Mouse (Mus musculus) heart, embryonic 15.5 days (tissue): ENCODE data around the gene Cd2bp2. TPM values are rescaled to one million over a fixed set of nuclear protein-coding genes. Genes with fewer than 3 reads are reported as not detected.

Source experiments
- ATAC-seq: fragments of 200-750 bp; cut with Nextera tagmentation; replicated peaks from 2 replicates; pipeline ENCODE4 v1.8.0; 2017; ENCODE audit warnings: low read depth, moderate TSS enrichment; ENCODE audit not compliant: insufficient number of reproducible peaks, insufficient read depth, low FRiP score
- H3K27ac ChIP-seq: fragments of 300-500 bp; sonication (generic); 2 replicates; pipeline ENCODE4 v1.5.1; 2015; ENCODE audit warnings: mild to moderate bottlenecking, inconsistent platforms
- H3K27me3 ChIP-seq: fragments of 300-500 bp; sonication (generic); 2 replicates; pipeline ENCODE4 v1.6.1; 2015; ENCODE audit warnings: inconsistent platforms
- H3K36me3 ChIP-seq: fragments of 300-500 bp; sonication (generic); 2 replicates; pipeline ENCODE4 v1.6.1; 2015; ENCODE audit warnings: mild to moderate bottlenecking, inconsistent platforms
- H3K4me1 ChIP-seq: fragments of 300-500 bp; sonication (generic); replicated peaks from 2 replicates; pipeline ENCODE4 v1.6.1; 2015; ENCODE audit warnings: inconsistent platforms
- H3K4me2 ChIP-seq: fragments of 300-500 bp; sonication (generic); 2 replicates; pipeline ENCODE4 v1.6.1; 2015; ENCODE audit warnings: inconsistent platforms, mild to moderate bottlenecking, moderate library complexity
- H3K4me3 ChIP-seq: fragments of 300-500 bp; sonication (generic); 2 replicates; pipeline ENCODE4 v1.5.1; 2015; ENCODE audit warnings: mild to moderate bottlenecking, inconsistent platforms
- H3K9ac ChIP-seq: fragments of 300-500 bp; sonication (generic); 2 replicates; pipeline ENCODE4 v1.6.1; 2015; ENCODE audit warnings: mild to moderate bottlenecking, inconsistent platforms
- H3K9me3 ChIP-seq: fragments of 300-500 bp; sonication (generic); replicated peaks from 2 replicates; pipeline ENCODE4 v1.6.1; 2016; ENCODE audit warnings: inconsistent platforms
- WGBS: fragments of 180-500 bp; shearing (Covaris S2); methylation state at CpG from one replicate; pipeline ENCODE4 v1.1.7; 2015; ENCODE audit warnings: mixed read lengths; 5-methylcytosine and 5-hydroxymethylcytosine counted together
- polyA plus RNA-seq: library from polyadenylated mRNA; unstranded; fragments of >200 nt; fragmentation: Nextera tagmentation; extraction: Ambion mirVana; gene quantifications from 2 replicates; pipeline ENCODE4 v1.2.1, GENCODE M21; 2015

The Cd2bp2 gene
- polyA plus RNA-seq, 1 experiment from 2014 or later, result 35.4 TPM

DNA sequence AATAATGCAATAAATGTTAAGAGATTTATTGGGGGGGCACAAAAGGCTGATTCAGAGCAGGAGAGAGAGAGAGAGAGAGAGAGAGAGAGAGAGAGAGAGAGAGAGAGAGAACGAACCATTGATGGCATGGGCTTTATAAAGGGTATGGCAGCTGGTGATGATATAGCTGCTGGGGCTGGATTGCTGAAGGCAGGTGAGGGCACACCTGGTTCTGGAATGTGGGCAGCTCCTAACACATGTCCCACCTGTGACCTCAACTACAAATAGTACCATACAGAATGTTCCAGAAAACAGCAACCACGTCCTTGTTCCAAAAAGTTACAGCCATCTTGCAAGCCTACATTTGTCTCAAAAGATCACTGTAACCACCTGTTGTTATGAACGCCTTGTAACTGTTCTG is 35.5 kb upstream of the Cd2bp2 start:
- Histone ChIP-seq H3K27me3 (no peaks in the 10 kb centered on the region), H3K4me2 (peak overlapping the region; percentile 71), H3K9ac (peak overlapping the region; percentile 89), H3K4me1 (peaks cover 38% of the 10 kb centered on the region), H3K27ac (peak overlapping the region; percentile 98; the same call in 1 of the 2 replicates), H3K9me3 (no peaks in the 10 kb centered on the region), H3K36me3 (peaks cover 19% of the 10 kb centered on the region), H3K4me3 (peak overlapping the region; percentile 83)
- WGBS, result 54% methylated on average over 3 of the region's 3 CpGs
- ATAC-seq, result no peak

DNA sequence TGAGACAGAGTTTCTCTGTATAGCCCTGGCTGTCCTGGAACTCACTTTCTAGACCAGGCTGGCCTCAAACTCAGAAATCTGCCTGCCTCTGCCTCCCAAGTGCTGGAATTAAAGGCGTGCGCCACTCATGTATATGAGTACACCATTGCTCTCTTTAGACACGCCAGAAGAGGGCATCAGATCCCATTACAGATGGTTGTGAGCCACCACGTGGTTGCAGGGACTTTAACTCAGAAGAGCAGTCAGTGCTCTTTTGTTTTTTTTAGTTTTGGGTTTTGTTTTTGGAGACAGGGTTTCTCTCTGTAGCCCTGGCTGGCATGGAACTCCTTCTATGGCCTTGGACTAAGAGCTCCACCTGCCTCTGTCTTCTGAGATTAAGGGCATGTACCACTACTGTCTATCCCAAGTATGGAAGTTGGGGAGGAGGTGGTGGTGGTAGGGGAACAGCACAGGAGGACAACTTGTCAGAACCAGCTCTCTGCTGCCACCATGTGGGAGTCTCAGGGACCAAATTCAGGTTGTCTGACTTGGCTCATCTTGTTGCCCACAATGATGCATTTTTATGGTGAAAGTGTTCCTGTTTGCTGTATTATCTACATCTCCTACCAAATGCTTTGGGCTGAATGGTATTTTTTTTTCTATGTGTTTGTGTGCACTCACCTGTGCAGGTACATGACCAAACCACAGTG is 32.9 kb upstream of the Cd2bp2 start:
- Histone ChIP-seq H3K27ac (no peak overlapping the region), H3K9ac (no peak overlapping the region), H3K9me3 (no peaks in the 10 kb centered on the region), H3K4me2 (no peak overlapping the region), H3K27me3 (no peaks in the 10 kb centered on the region), H3K36me3 (no peaks in the 10 kb centered on the region; the same call in 1 of the 2 replicates), H3K4me1 (peaks cover 28% of the 10 kb centered on the region), H3K4me3 (no peak overlapping the region)
- no peak for ATAC-seq
- 62% methylated on average over 4 of the region's 4 CpGs for WGBS

DNA sequence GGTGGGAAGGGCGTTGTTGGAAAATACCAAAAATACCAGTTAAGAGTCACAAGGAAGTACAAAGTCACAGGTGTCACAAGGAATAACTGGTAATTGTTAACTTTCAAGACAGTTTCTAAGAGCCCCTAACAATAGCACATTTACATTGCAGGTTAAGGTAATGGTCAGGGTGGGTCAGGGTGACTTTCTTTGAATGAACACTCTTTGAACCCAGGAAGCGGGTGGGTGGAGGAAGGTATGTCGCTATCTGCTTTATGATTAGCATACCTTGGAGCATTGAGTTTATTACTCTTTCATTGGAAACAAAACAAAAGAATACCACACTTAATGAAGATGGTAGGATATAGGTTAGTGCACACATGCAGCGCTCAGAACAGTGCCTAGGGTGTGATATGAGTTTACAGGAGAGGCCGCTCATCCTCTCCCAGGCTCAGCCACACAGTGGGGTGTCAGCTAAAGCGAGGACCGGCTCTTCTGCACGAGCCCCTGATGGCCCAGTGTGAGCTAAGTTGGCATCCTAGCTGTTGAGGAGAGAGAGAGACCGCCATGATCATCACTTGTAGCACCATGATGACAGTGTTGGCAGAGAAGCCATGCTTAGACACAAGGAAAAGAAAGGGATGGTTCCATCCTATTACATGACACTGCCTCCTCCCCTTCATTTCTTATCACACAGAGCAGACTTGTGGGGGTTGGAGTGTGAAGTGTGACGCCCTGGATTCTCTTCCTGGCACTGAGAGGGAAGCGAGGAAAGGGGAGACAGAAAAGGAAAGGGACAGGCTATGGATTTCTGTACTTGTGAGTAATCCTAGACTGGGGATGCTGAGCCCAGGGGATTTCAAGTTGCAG is 29.5 kb upstream of the Cd2bp2 start:
- H3K9me3 ChIP-seq, result no peaks in the 10 kb centered on the region
- no peak overlapping the region for H3K4me3 ChIP-seq
- no peak overlapping the region for H3K9ac ChIP-seq
- H3K4me2 ChIP-seq, result no peak overlapping the region
- no peak for ATAC-seq
- WGBS, result 72% methylated on average over 11 of the region's 11 CpGs
- H3K4me1 ChIP-seq, result peaks cover 11% of the 10 kb centered on the region
- H3K27me3 ChIP-seq, result no peaks in the 10 kb centered on the region
- no peaks in the 10 kb centered on the region; the same call in 1 of the 2 replicates for H3K36me3 ChIP-seq
- no peak overlapping the region for H3K27ac ChIP-seq

DNA sequence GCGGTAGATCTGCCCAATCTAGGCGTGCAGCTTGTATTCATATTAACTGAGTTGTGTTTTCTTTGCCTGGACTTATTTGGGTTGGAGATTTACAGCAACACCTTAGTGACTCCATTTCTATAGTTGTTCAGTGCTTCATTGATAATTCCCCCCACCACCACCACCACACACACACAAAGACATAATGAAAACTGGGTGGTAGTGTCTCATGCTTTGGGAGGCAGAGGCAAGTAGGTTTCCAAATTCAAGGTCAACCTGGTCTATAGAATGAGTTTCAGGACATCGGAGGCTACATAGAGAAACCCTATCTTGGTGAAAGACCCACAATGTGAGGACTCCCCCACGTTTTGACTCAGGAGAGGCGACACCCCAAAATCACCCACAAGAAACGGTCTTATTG is 28.8 kb upstream of the Cd2bp2 start:
- WGBS, result 88% methylated on average over 6 of the region's 6 CpGs
- Histone ChIP-seq H3K4me1 (0 out of 2 replicates have a peak, but pooled peaks cover 4% of the 10 kb centered on the region), H3K27me3 (no peaks in the 10 kb centered on the region), H3K9ac (no peak overlapping the region), H3K4me3 (no peak overlapping the region), H3K36me3 (no peaks in the 10 kb centered on the region; the same call in 1 of the 2 replicates), H3K9me3 (no peaks in the 10 kb centered on the region), H3K27ac (no peak overlapping the region), H3K4me2 (no peak overlapping the region)
- ATAC-seq, result no peak

- WGBS, result 82% methylated on average over 6 of the region's 6 CpGs
- no peak overlapping the region for H3K9ac ChIP-seq
- ATAC-seq, result no peak
Observed at GRCm38 (mm10) chr7:127223515-127224478, 27.9 kb upstream of the Cd2bp2 start.

DNA sequence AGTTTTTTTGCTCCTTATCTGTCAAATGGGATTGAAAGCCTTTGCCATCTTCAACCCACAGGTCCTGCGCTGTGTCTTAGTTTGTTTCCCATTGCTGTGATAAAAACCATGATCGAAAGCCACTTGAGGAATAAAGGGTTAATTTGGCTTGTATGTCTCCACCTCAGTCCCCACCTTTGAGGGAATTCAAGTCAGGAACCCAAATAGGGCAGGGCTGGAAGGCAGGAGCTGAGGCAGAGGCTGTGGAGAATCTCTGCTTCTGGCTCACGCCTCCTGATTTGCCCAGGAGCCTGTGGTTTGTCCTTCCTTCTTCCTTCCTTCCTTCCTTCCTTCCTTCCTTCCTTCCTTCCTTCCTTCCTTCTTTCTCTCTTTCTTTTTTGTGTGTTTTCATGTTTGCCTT is 27.3 kb upstream of the Cd2bp2 start:
- WGBS, result 94% methylated on average over 3 of the region's 3 CpGs

More at GRCm38 (mm10) chr7:127223515-127224478, 27.9 kb upstream of the Cd2bp2 start:
- Histone ChIP-seq H3K27me3 (no peaks in the 10 kb centered on the region), H3K36me3 (no peaks in the 10 kb centered on the region), H3K4me2 (no peak overlapping the region), H3K9me3 (no peaks in the 10 kb centered on the region), H3K4me3 (no peak overlapping the region), H3K4me1 (0 out of 2 replicates have a peak, but pooled peaks cover 2% of the 10 kb centered on the region), H3K27ac (no peak overlapping the region)

DNA sequence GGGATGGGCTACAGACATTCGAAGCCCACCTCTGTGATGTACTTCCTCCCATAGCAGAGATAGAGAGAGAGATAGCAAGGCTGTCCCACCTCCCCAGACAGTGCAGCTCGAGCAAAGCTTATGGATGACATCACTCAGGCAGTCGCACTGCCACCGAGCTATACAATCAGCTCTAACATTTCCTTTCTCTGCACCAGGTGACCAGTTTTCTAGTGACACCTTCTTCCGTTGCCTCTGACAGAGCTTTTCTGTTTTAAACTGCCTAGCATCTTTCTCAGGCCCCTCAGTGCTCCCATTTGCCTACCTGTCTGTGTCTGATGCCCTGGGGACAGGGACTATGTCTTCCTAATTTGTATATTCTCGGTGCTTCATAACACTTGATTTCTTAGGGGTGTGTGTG is 24.6 kb upstream of the Cd2bp2 start:
- 72% methylated on average over 6 of the region's 6 CpGs for WGBS
- Histone ChIP-seq H3K9me3 (no peaks in the 10 kb centered on the region), H3K4me1 (peaks cover 23% of the 10 kb centered on the region), H3K9ac (no peak overlapping the region), H3K27me3 (no peaks in the 10 kb centered on the region), H3K36me3 (no peaks in the 10 kb centered on the region), H3K27ac (no peak overlapping the region), H3K4me2 (no peak overlapping the region), H3K4me3 (no peak overlapping the region)
- ATAC-seq, result no peak

More for the DNA sequence above, 27.3 kb upstream of the Cd2bp2 start:
- H3K9me3 ChIP-seq, result no peaks in the 10 kb centered on the region
- no peaks in the 10 kb centered on the region for H3K27me3 ChIP-seq
- no peak for ATAC-seq
- no peak overlapping the region for H3K27ac ChIP-seq
- no peaks in the 10 kb centered on the region for H3K36me3 ChIP-seq
- no peak overlapping the region for H3K4me3 ChIP-seq
- no peak overlapping the region for H3K4me2 ChIP-seq
- H3K4me1 ChIP-seq, result peaks cover 5% of the 10 kb centered on the region
- H3K9ac ChIP-seq, result no peak overlapping the region

DNA sequence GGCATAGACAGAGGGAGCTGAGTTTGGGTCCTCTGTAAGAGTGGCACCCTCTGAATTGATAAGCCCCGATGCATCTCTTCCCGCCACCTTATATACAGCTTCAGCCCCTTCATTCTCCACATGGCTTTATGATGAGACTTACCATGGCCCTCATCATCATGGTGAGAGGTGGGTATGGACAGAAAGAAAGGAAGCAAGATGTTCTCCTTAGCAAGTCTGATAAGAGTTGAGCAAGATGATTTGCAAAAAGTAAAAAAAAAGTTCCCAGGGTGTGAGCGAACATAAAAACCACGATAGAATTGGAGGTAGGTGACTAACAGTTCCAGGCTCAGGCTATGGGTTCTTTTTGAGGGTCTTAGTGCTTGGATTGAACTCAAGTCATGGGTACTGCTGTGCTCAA is 22.8 kb upstream of the Cd2bp2 start:
- Histone ChIP-seq H3K36me3 (no peaks in the 10 kb centered on the region), H3K4me1 (peaks cover 37% of the 10 kb centered on the region), H3K9me3 (no peaks in the 10 kb centered on the region), H3K4me3 (no peak overlapping the region), H3K9ac (no peak overlapping the region), H3K27ac (peak overlapping the region; percentile 27), H3K27me3 (no peaks in the 10 kb centered on the region), H3K4me2 (no peak overlapping the region)
- ATAC-seq, result no peak
- 85% methylated on average over 4 of the region's 4 CpGs for WGBS

- peak overlapping the region; percentile 13; the same call in 1 of the 2 replicates for H3K4me3 ChIP-seq
- no peaks in the 10 kb centered on the region for H3K36me3 ChIP-seq
- peak overlapping the region; percentile 41 for H3K4me2 ChIP-seq
- no peak for ATAC-seq
- H3K9ac ChIP-seq, result no peak overlapping the region
- 53% methylated on average over 10 of the region's 10 CpGs for WGBS
- H3K27me3 ChIP-seq, result no peaks in the 10 kb centered on the region
- H3K4me1 ChIP-seq, result peaks cover 41% of the 10 kb centered on the region
- H3K27ac ChIP-seq, result peak overlapping the region; percentile 78
- H3K9me3 ChIP-seq, result no peaks in the 10 kb centered on the region
Observed at GRCm38 (mm10) chr7:127217901-127218642, 22.2 kb upstream of the Cd2bp2 start.

GRCm38 (mm10) chr7:127217475-127217874 is 21.6 kb upstream of the Cd2bp2 start:
- Histone ChIP-seq H3K27me3 (no peaks in the 10 kb centered on the region), H3K27ac (peak overlapping the region; percentile 78), H3K4me3 (peak overlapping the region; percentile 13; the same call in 1 of the 2 replicates), H3K4me1 (peaks cover 41% of the 10 kb centered on the region), H3K9me3 (no peaks in the 10 kb centered on the region), H3K9ac (0 out of 2 replicates have a peak overlapping the region, but pooled peaks have one; percentile 1), H3K4me2 (peak overlapping the region; percentile 41), H3K36me3 (no peaks in the 10 kb centered on the region)
- no peak for ATAC-seq
- WGBS, result 52% methylated on average over 6 of the region's 6 CpGs
